Mouse (Mus musculus) ES-E14 (cell line): ENCODE measurements around the gene Gmpr2. TPM values are rescaled to one million over a fixed set of nuclear protein-coding genes. Genes with fewer than 3 reads are reported as not detected.
A peak's percentile ranks its signal among the peaks of the same experiment; 100 is the strongest.

Source experiments
- DNase-seq: peaks from one replicate; pipeline ENCODE4 v3.0.0-alpha.2; 2013; ENCODE audit warnings: low read depth, low spot score
- H3K27ac ChIP-seq: 2 replicates; pipeline ENCODE4 v1.5.1; 2012; ENCODE audit warnings: low read depth, mild to moderate bottlenecking, low read length, moderate library complexity, mixed read lengths; ENCODE audit not compliant: poor library complexity, insufficient read depth, severe bottlenecking
- H3K36me3 ChIP-seq: 2 replicates; pipeline ENCODE4 v1.6.1; 2012; ENCODE audit warnings: mild to moderate bottlenecking, low read length, moderate library complexity, mixed read lengths; ENCODE audit not compliant: control insufficient read depth, poor library complexity, insufficient read depth, severe bottlenecking
- H3K4me1 ChIP-seq, 2 experiments: fragments of 150-350 bp in 1 of 2; sonication (generic) in 1 of 2; 2 replicates each; pipeline ENCODE4 v1.6.1; 2012; ENCODE audit warnings: low read length in 2 of 2, mild to moderate bottlenecking in 1 of 2, mixed read lengths in 1 of 2; ENCODE audit not compliant: control insufficient read depth in 2 of 2, insufficient read depth in 2 of 2, poor library complexity in 1 of 2
- H3K4me3 ChIP-seq, 2 experiments: fragments of 150-350 bp in 1 of 2; sonication (generic) in 1 of 2; 2 replicates each; pipeline ENCODE4 v1.5.1; 2012; ENCODE audit warnings: low read length in 2 of 2, low read depth in 1 of 2, mild to moderate bottlenecking in 1 of 2, mixed read lengths in 1 of 2; ENCODE audit not compliant: insufficient read depth in 1 of 2, poor library complexity in 1 of 2, severe bottlenecking in 1 of 2
- H3K9ac ChIP-seq: 2 replicates; pipeline ENCODE4 v1.6.1; 2012; ENCODE audit warnings: low read depth, mild to moderate bottlenecking, low read length, mixed read lengths; ENCODE audit not compliant: poor library complexity, insufficient read depth, severe bottlenecking
- H3K9me3 ChIP-seq: fragments of 150-350 bp; sonication (generic); 2 replicates; pipeline ENCODE4 v1.6.1; 2012; ENCODE audit warnings: low read depth, mild to moderate bottlenecking, low read length; ENCODE audit not compliant: control insufficient read depth, insufficient read depth
- CHD2 ChIP-seq: IDR thresholded peaks from 2 replicates; pipeline ENCODE4 v1.6.1; 2014; ENCODE audit warnings: mild to moderate bottlenecking, low read depth, low read length, inconsistent platforms
- HCFC1 ChIP-seq: IDR thresholded peaks from 2 replicates; pipeline ENCODE4 v1.6.1; 2012; ENCODE audit warnings: low read length, inconsistent platforms, borderline replicate concordance; ENCODE audit not compliant: insufficient read depth
- MAFK ChIP-seq: IDR thresholded peaks from 2 replicates; pipeline ENCODE4 v1.6.1; 2014; ENCODE audit warnings: mild to moderate bottlenecking, low read depth, low read length, inconsistent platforms; ENCODE audit not compliant: insufficient read depth
- ZC3H11A ChIP-seq: IDR thresholded peaks from 2 replicates; pipeline ENCODE4 v1.6.1; 2012; ENCODE audit warnings: low read depth, mild to moderate bottlenecking, inconsistent platforms, low read length, borderline replicate concordance
- ZNF384 ChIP-seq: IDR thresholded peaks from 2 replicates; pipeline ENCODE4 v1.6.1; 2012; ENCODE audit warnings: low read depth, low read length, inconsistent platforms
- in situ Hi-C, 2 experiments: fragments of 600-800 bp; cut with MboI; formaldehyde crosslinking; loops; one replicate each; pipeline ENCODE4 v1.15.1; 2025; ENCODE audit warnings: low sequenced_read_pairs in 2 of 2, inconsistent platforms in 1 of 2; ENCODE audit not compliant: unreplicated experiment in 2 of 2
- total RNA-seq: library from RNA; depleted of rRNA; stranded (reverse); fragments of 300-350 nt; gene quantifications from 2 replicates; pipeline ENCODE4 v1.2.3, GENCODE M21; 2012

The Gmpr2 gene
- total RNA-seq, 1 experiment: 15.3 TPM

GRCm38 (mm10) chr14:55713007-55713728 is 41.4 kb downstream of the Gmpr2 start:
- Histone ChIP-seq H3K4me1 (peaks cover 14 to 43% of the 10 kb centered on the region in 2 experiments), H3K9ac (no peak overlapping the region), H3K9me3 (no peaks in the 10 kb centered on the region), H3K36me3 (peaks cover 19% of the 10 kb centered on the region), H3K27ac (no peak overlapping the region), H3K4me3 (peak overlapping the region; percentile 54 to 57)
- peak; percentile 47 for DNase-seq
- no peak for TF ChIP-seq MAFK
- no peak for TF ChIP-seq ZNF384
- TF ChIP-seq ZC3H11A: no peak
- TF ChIP-seq HCFC1: no peak
- no peak for TF ChIP-seq CHD2
- in situ Hi-C loops: no loop called here

- Histone ChIP-seq H3K4me1 (peaks cover 14 to 40% of the 10 kb centered on the region in 2 experiments), H3K9me3 (no peaks in the 10 kb centered on the region), H3K4me3 (peak within 1 kb of the TSS; percentile 54 to 57), H3K36me3 (peaks cover 25% of the 10 kb centered on the region), H3K27ac (no peak within 1 kb of the TSS), H3K9ac (no peak within 1 kb of the TSS)
- in situ Hi-C loops: no loop called here
- DNase-seq: no peak
- TF ChIP-seq ZC3H11A (no peak), MAFK (no peak), HCFC1 (no peak), CHD2 (no peak), ZNF384 (no peak)
Observed at GRCm38 (mm10) chr14:55713729-55714122, 42.0 kb downstream of the Gmpr2 start, which contains the start of gene Tgm1. TSS of gene Tgm1 (minus strand) at chr14:55713926.

GRCm38 (mm10) chr14:55714893-55715292 is 43.2 kb downstream of the Gmpr2 start:
- no peak for DNase-seq
- no peak overlapping the region for H3K27ac ChIP-seq
- no peak overlapping the region for H3K4me3 ChIP-seq
- no peaks in the 10 kb centered on the region for H3K9me3 ChIP-seq
- in situ Hi-C loops: no loop called here
- TF ChIP-seq HCFC1: no peak
- no peak for TF ChIP-seq ZNF384
- no peak for TF ChIP-seq ZC3H11A
- no peak for TF ChIP-seq MAFK
- no peak for TF ChIP-seq CHD2
- no peak overlapping the region for H3K9ac ChIP-seq
- peaks cover 35% of the 10 kb centered on the region for H3K36me3 ChIP-seq
- peaks cover 14 to 38% of the 10 kb centered on the region in 2 experiments for H3K4me1 ChIP-seq

- Histone ChIP-seq H3K36me3 (peaks cover 35% of the 10 kb centered on the region), H3K4me1 (peaks cover 10 to 39% of the 10 kb centered on the region in 2 experiments; a peak in 3 of 4 replicates), H3K9ac (no peak overlapping the region), H3K4me3 (no peak overlapping the region), H3K9me3 (no peaks in the 10 kb centered on the region), H3K27ac (no peak overlapping the region)
- no peak for DNase-seq
- in situ Hi-C loops: no loop called here
- TF ChIP-seq ZNF384 (no peak), HCFC1 (no peak), MAFK (no peak), ZC3H11A (no peak), CHD2 (no peak)
Observed at GRCm38 (mm10) chr14:55716271-55716670, 44.5 kb downstream of the Gmpr2 start.
